Mouse (Mus musculus) cortical plate, adult 2 months (tissue): Measurements from ENCODE around the gene Kcnd2.

Experiments
- CTCF ChIP-seq: fragments of 200-500 bp; IDR thresholded peaks from 2 replicates; pipeline ENCODE4 v1.5.1; 2011; ENCODE audit warnings: mild to moderate bottlenecking, control low read depth, low read length; ENCODE audit not compliant: insufficient read depth; ENCODE audit errors: extremely low read depth
- POLR2A ChIP-seq: fragments of 200-500 bp; IDR thresholded peaks from 2 replicates; pipeline ENCODE4 v1.6.1; 2011; ENCODE audit warnings: mild to moderate bottlenecking, low read length, control low read depth; ENCODE audit not compliant: insufficient read depth; ENCODE audit errors: extremely low read depth

DNA sequence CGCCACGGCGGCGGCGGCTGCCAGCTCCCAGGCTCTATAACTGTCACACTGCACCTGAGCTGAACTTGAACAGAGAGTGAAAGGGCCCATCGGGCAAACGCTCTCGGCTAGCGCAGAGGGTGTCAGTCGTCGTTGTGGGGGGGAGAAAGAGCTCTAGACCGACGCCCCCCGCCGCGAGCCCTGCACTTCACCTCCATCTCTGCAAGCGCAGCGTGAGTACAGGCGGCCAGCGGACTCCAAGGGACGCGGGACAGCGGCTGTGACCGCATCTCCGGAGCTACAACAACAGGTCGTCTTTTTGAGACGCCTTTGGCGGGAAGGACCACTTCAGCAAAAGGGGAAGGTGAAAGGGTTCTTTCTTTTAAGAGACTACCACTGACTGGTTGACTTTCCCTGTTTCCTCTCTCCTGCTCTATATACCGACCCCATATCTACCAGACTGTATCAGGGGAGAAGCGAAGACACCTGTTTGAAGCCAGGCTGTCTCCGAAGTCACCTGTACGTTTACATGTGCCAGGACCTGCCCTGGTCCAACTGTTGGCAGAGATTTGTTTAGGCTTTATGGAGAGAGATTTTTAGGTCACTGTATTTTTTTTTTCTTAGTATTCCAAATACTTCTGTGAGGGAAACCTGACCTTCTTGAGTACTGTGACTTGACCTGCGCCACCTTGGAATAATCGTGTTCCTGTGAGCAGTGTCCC lies at the start of gene Kcnd2:
- TF ChIP-seq CTCF: no peak
- no peak for TF ChIP-seq POLR2A
